Mouse (Mus musculus): ENCODE measurements around the gene Spats2.
A peak's percentile ranks its signal among the peaks of the same experiment; 100 is the strongest.
"Not testable (repeated sequence)": the region's sequence is repeated elsewhere in the genome, so short reads cannot be mapped to it uniquely, and the experiment has no call there.

Gene Spats2

DNA sequence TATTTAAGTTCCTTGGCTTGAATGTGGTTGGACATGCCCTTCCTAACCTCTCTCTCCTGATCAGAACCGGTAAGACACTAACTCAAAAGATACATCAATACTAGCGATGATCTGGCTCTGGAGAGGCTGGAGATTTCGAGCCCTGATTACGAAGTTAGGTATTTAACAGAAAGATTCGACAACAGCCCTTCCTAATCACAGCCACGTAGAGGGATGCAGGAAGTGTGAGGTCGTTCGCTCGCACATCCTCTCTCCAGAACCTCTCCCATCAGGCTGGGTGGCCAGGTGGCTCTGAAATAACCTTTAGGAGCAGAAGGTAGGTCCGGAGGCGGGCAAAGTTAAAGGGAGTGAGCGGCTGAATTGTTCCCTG lies at the start of gene Spats2:
TSS of gene Spats2 (plus strand) at position 206 of the 370 bp plus-strand sequence.
- no peak for DNase-seq (ENCODE audit: extremely low read depth, insufficient read length, low spot score)

DNA sequence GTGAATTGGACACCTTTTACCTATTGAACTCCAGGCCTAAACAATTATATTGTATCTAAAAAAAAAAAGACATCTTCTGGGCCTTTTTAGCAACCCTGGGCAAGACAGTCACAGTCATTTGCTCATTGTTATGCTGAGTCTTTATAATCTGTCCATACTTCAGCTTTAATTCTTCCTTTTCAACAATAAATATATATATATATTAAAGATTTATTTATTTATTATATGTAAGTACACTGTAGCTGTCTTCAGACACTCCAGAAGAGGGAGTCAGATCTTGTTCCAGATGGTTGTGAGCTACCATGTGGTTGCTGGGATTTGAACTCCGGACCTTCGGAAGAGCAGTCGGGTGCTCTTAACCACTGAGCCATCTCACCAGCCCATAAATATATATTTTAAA lies 49.7 kb upstream of the Spats2 start:
- not testable (repeated sequence) for DNase-seq (ENCODE audit: extremely low read depth, insufficient read length, low spot score)

GRCm38 (mm10) chr15:99078181-99078910 lies 47.4 kb upstream of the Spats2 start:
- no peak for DNase-seq (ENCODE audit: extremely low read depth, insufficient read length, low spot score)

DNA sequence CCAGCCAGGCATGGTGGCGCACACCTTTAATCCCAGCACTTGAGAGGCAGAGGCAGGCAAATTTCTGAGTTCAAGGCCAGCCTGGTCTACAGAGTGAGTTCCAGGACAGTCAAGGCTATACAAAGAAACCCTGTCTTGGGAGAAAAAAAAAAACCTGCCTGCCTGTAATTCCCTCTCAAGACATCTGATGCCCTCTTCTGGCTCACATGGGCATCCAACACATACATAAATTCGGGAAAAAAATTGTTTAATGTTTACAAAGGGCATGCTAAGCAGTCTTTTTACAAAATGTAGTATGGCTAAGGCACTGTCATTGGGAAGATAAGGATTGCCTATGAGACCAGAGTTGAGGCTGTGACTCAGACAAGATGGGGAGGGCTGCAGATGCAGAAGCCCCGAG lies 45.9 kb upstream of the Spats2 start:
- no peak for DNase-seq (ENCODE audit: extremely low read depth, insufficient read length, low spot score)

DNA sequence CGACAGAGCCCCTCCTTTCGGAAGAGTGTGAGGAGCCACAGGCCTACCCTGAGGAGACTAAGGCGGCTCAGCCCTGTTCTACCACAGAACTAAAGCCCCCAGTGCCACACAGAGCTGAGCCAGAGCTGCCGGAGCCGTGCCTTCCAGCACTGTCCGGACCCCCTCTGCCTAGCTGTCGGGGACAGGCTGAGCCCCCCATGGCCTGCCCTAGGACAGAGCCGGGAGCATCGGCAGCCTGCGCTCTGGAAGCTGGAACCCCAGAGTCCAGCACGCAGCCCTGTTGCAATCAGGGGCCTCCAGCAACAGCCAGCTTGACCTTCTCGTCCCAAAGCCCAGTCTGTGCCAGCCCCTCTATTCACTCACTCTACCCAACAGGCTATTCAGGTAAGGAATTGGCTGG lies 43.4 kb upstream of the Spats2 start:
- DNase-seq (ENCODE audit: extremely low read depth, insufficient read length, low spot score): no peak

DNA sequence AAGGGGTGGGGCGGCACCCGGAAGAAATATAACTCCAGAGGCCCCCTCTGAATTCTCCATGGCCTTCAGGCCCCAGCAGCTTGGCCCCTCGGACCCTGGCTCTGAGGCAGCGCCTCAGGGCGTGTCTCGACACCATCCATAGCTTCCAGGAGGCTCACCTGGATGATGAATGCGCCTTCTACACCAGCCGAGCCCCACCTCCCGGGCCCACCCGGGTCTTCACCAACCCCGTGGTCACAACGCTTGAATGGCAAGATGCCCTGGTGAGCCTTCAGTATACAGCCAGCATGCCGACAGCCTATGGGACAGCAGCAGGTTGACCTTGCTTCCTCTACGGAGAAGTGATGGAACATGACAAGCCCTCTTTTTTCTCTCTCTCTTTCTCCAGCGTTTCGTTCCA lies 42.9 kb upstream of the Spats2 start:
- DNase-seq (ENCODE audit: extremely low read depth, insufficient read length, low spot score): no peak

DNA sequence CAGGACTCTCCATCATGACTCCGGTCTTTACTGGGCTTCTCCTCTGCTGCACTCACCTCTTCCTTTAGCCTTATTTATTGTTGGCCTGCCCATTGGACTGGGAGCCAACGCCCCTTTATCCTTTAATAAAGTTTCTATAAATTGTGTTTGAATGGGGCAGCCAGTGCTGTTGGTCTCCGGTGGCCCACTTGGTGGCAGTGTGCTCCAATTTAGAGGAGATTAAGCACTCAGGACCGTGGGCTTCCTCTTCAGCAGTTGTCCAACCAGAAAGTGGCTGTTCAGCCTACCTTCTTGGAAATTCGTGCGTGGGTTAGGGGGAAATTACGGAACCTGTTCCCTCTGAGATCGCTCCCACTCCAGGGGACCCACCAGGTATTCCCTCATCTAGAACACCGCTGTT lies 42.5 kb upstream of the Spats2 start:
- DNase-seq (ENCODE audit: extremely low read depth, insufficient read length, low spot score): no peak

DNA sequence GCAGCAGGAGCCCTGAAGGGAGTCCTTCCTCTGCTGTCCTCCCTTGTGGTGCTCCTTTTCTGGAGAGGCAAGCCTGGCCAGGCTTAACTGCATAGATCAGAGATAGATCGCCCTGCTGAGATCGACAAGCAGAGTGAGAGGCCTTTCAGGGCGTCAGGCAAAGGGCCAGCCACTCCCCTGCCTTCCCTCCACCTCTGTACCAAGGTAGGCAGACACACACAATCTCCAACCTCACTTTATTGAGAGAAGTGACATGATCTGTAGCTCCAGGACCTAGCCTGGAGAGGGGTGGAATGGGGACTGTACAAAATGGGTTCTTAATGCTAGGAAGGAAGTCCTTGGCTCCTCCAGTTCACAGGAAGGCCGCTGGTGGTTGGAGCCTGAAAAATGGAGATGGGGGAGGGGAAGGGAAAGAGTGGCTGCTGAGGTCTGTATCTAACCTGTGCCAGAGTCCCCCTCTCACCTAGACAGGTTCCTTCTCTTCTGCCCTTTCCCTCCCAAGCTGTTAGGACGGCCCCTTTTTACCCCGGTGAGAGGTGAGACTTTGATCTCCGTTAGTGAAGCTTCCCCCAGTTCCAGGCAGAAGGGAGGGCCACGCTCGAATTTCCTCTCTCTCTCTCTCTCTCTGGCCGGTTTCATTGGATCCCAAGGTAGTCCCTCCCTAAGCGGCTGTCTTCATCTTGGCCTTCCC lies 41.7 kb upstream of the Spats2 start:
- DNase-seq (ENCODE audit: extremely low read depth, insufficient read length, low spot score): no peak

DNA sequence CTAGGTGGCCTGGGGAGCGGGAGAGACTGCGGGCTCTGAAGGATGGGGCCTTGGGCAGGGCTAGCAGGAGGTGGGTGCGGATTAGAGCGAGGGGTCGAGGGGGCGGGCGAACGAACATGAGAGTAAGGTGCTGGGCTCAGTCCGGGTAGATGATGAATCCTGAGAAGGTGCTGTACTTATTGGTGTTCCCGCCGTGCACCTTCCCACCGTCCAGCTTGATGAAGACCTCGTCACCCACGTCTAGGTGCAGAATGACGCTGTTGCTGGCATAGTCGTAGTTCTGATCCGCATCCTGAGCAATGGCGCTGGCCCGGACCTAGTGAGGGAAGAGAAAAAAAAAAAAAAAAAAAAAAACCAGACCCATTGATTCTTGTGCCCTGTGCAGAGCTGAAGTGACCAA lies 41.1 kb upstream of the Spats2 start:
- peak; percentile 36 for DNase-seq (ENCODE audit: extremely low read depth, insufficient read length, low spot score)

DNA sequence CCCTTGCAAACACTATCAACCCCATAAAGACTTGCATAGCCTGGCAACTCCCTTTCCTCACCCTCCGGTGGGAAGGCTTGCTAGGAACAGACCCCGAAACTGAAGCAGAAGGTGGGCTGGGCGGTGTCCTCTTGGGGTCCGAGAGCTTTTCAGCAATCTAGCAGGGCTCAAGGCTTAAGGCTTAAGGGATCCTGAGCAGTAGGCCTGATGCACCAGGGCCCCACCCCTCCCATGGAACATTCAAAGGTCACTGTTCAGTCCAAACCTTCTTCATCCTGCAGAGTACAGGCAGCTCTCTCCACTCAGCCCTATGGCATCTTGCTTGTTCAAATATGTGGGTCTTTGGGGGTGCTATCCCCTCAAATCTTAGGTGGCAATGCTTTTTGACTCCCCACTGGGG lies 39.7 kb upstream of the Spats2 start:
- DNase-seq (ENCODE audit: extremely low read depth, insufficient read length, low spot score): no peak

- DNase-seq (ENCODE audit: extremely low read depth, insufficient read length, low spot score): no peak
Observed at GRCm38 (mm10) chr15:99087253-99088075, 38.3 kb upstream of the Spats2 start, which contains the start of gene C1ql4. C1ql4 (minus strand) TSS chr15:99087817.

- no peak for DNase-seq (ENCODE audit: extremely low read depth, insufficient read length, low spot score)
Observed at GRCm38 (mm10) chr15:99088292-99088691, 37.4 kb upstream of the Spats2 start.

DNA sequence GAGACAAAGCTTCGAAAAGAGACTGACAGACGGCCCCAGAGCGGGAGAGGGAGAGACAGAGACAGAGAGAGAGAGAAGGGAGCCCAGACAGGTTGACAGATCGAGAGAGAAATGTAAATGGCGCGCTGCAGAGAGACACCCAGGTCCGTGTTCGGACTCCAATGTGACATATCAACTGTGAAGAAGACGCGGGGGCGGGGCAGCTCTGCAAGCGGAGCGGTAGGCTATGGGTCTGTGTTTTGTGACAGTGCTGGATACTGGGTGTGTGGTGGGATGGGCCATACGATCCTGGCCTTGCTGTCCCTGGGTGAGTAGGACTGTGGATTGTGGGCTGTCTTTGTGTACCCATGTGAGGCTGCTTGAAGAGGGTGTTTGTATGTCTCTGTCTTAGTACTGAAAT lies 36.6 kb upstream of the Spats2 start:
- no peak for DNase-seq (ENCODE audit: extremely low read depth, insufficient read length, low spot score)

DNA sequence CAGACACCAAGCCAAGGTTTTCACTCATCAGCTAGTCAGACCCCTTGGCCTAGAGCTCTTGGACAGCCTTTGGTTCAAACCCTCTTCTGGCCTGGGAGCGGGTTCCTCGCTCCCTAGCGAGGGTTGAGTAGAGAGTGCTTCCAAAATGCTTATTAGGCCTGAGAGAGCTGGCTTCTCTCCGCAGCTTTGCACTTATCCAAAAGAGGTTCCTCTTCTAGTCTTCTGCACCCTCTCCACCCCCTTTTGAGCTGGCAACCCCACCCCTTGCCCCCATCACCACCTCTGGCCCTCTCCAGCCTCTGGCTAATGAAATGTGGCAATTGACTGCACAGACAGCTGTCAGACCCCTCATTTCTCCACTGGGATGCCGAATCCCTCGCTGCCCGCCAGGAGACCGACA lies 32.8 kb upstream of the Spats2 start, which contains the start of gene Dnajc22:
TSS of gene Dnajc22 (plus strand) at position 301 of the 400 bp plus-strand sequence.
- no peak for DNase-seq (ENCODE audit: extremely low read depth, insufficient read length, low spot score)

- DNase-seq (ENCODE audit: extremely low read depth, insufficient read length, low spot score): no peak
Observed at GRCm38 (mm10) chr15:99093291-99094258, 32.1 kb upstream of the Spats2 start.

DNA sequence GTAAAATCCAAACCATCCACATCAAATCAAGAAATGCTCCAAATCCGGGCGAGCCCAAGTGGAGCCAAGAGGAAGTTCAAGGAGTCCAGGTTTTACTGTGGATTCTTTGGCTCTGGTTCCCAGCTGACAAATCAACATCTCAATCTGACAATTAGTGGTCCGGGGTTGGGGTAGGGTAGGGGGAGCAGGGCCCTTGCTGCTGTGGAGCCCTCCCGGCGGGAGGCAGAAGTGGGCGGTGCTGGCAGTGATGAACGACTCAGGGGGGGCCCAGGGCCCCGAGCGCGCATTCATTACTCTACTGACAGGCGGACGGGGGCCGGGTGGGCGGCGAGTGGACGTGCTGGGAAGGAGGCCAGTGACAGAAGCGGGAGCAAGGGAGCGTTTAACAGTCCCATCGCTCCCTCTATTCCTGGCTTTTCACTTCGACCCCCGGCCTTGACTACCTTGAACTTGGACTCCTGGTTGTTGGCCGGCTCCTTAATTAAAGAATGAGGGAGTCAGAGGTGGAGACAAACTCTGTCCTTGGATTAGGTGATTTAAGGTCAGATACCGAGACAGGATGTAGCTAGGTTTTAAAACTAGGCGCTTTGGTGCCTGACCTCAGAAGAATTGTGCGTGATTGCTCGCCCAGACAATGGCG lies 31.0 kb upstream of the Spats2 start:
- DNase-seq (ENCODE audit: extremely low read depth, insufficient read length, low spot score): no peak

DNA sequence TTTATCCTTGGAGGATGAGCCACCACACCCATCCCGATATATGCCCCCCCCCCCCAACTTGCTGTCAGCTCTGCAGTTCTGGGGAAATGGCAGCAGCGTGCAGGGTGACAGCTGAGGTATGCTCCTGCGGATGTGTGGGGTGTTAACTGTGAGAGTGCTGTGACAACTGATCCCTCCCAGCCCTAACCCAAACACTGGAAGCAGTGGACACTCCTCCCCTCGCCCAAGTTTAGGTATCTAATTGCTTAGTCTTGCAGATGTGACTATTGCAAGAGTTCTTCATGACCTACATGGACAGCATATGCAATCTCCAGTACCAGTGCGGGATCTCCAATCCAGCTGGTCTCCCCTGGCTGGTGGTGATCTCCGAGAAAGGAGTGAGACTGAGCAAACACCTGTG lies 30.4 kb upstream of the Spats2 start:
- DNase-seq (ENCODE audit: extremely low read depth, insufficient read length, low spot score): no peak

DNA sequence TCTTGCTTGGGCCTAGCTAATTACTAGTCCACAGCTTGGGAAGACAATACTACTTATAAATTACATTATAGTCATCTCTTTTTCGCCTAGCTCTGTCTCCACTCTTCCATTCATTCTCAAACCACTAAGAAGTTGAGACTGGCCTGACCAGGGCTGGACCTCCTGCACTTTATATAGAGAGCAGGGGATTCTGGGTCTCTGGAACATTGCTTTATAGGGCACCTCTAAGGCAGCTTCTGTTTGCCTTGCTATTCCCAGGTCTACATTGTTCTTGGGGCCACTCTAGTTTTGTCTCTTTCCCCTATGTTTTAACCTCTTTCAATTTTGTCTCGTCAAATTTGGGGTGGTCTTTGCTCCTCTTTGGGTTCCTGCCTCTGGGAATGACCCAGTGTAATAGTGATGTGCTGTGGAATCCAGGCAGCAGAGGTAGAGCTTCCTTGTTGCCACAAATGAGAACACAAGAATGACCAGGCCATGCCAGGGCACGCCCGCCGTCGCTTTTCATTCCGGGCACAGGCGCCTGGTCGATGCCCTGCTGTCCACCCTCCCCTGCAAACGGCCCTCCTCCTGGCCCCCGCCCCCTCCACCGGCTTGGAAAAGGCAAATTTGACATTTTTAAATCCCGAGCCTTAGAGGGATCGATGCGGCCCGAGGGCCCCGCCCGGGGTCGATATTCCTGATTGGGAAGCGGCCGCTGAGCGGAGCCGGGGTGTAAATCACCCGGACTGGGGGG lies 29.5 kb upstream of the Spats2 start:
- no peak for DNase-seq (ENCODE audit: extremely low read depth, insufficient read length, low spot score)

DNA sequence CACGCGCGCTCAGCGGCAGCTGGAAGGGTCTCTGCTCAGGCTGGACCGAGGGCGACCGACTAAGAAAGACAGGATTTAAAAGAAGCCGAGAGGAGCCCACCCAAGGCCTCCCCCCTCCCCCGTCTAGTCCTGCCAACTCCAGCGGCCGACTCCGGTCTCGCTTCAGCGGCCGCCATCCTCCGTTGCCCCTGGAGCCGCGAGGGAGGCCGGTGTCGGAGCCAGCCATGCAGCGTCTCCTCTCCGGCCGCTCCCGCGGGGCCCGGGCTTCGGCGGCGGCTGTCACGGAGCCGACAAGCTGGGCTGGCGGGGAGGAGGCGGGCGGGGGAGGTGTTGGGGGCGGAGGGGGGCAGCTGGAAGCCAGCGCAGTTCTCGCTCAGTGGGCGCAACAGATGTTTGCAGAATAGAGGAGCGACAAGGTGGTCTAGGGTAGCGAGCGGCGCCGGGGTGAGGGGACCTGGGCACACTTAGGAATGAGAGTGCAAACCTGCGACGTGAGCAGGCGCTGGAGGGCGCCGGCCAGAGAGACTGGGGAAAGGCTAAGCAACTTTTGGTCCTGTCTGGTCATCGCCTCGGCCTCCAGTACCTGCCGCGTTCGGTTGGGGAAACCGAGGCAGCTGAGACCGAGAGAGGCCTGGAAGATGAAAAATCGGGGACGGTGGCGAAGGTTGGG lies 28.8 kb upstream of the Spats2 start:
- DNase-seq (ENCODE audit: extremely low read depth, insufficient read length, low spot score): no peak
